Mouse (Mus musculus) heart, embryonic 15.5 days (tissue): ENCODE measurements around the gene Dock8. TPM values are rescaled to one million over a fixed set of nuclear protein-coding genes. Genes with fewer than 3 reads are reported as not detected.

Experiments used
- ATAC-seq: fragments of 200-750 bp; cut with Nextera tagmentation; replicated peaks from 2 replicates; pipeline ENCODE4 v1.8.0; 2017; ENCODE audit warnings: low read depth, moderate TSS enrichment; ENCODE audit not compliant: insufficient number of reproducible peaks, insufficient read depth, low FRiP score
- H3K27ac ChIP-seq: fragments of 300-500 bp; sonication (generic); 2 replicates; pipeline ENCODE4 v1.5.1; 2015; ENCODE audit warnings: mild to moderate bottlenecking, inconsistent platforms
- H3K27me3 ChIP-seq: fragments of 300-500 bp; sonication (generic); 2 replicates; pipeline ENCODE4 v1.6.1; 2015; ENCODE audit warnings: inconsistent platforms
- H3K36me3 ChIP-seq: fragments of 300-500 bp; sonication (generic); 2 replicates; pipeline ENCODE4 v1.6.1; 2015; ENCODE audit warnings: mild to moderate bottlenecking, inconsistent platforms
- H3K4me1 ChIP-seq: fragments of 300-500 bp; sonication (generic); replicated peaks from 2 replicates; pipeline ENCODE4 v1.6.1; 2015; ENCODE audit warnings: inconsistent platforms
- H3K4me2 ChIP-seq: fragments of 300-500 bp; sonication (generic); 2 replicates; pipeline ENCODE4 v1.6.1; 2015; ENCODE audit warnings: inconsistent platforms, mild to moderate bottlenecking, moderate library complexity
- H3K4me3 ChIP-seq: fragments of 300-500 bp; sonication (generic); 2 replicates; pipeline ENCODE4 v1.5.1; 2015; ENCODE audit warnings: mild to moderate bottlenecking, inconsistent platforms
- H3K9ac ChIP-seq: fragments of 300-500 bp; sonication (generic); 2 replicates; pipeline ENCODE4 v1.6.1; 2015; ENCODE audit warnings: mild to moderate bottlenecking, inconsistent platforms
- H3K9me3 ChIP-seq: fragments of 300-500 bp; sonication (generic); replicated peaks from 2 replicates; pipeline ENCODE4 v1.6.1; 2016; ENCODE audit warnings: inconsistent platforms
- whole genome bisulfite sequencing: fragments of 180-500 bp; shearing (Covaris S2); methylation state at CpG from one replicate; pipeline ENCODE4 v1.1.7; 2015; ENCODE audit warnings: mixed read lengths; 5-methylcytosine and 5-hydroxymethylcytosine counted together
- polyA plus RNA-seq: library from polyadenylated mRNA; unstranded; fragments of >200 nt; fragmentation: Nextera tagmentation; extraction: Ambion mirVana; gene quantifications from 2 replicates; pipeline ENCODE4 v1.2.1, GENCODE M21; 2015

Dock8 gene
- polyA plus RNA-seq, 1 experiment from 2014 or later, result 3.8 TPM

DNA sequence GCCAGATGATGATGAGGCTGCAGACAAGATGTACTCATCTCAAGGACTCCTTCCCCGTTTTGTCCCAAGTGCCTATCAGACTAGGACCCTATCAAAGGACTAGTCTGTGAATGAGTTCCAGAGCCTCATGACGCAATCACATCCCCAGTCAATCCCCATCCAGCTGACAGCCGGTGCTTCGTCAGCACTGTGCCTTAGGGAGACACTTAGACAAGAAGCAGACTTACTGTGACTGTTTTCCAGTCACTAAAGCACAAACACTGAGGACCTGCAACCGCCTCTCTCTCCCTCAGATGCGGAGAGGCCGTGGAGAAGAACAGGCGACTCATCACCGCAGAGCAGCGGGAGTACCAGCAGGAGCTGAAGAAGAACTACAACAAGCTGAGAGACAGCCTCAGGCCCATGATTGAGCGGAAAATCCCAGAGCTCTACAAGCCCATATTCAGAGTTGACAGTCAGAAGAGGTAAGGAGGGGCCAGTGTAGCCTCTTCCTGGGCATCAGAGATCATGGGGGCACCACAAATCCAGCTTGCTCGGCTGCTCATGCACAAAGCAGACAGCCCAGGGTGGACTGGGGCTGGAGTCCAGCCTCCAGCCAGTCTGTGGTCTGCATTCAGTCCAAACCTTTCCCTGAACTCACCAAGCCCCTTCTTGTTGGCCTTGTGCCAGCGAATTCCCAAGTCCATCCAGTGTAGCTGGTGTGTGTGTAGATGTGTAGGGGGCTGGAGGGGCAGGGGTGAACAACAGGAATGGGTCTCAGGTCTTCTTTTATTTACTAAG lies 200.9 kb downstream of the Dock8 start:
- Histone ChIP-seq H3K4me2 (no peak overlapping the region), H3K9ac (no peak overlapping the region), H3K27me3 (no peaks in the 10 kb centered on the region), H3K9me3 (no peaks in the 10 kb centered on the region), H3K36me3 (no peaks in the 10 kb centered on the region), H3K4me3 (no peak overlapping the region), H3K4me1 (peaks cover 8% of the 10 kb centered on the region), H3K27ac (peak overlapping the region; percentile 24)
- 46% methylated on average over 13 of the region's 13 CpGs for WGBS
- ATAC-seq, result 0 out of 2 replicates have a peak, but pooled peaks have one; percentile 19

- Histone ChIP-seq H3K4me1 (peaks cover 14% of the 10 kb centered on the region), H3K27ac (no peak overlapping the region), H3K9ac (no peak overlapping the region), H3K9me3 (no peaks in the 10 kb centered on the region), H3K36me3 (no peaks in the 10 kb centered on the region), H3K27me3 (no peaks in the 10 kb centered on the region), H3K4me2 (no peak overlapping the region), H3K4me3 (no peak overlapping the region)
- 84% methylated on average over 12 of the region's 12 CpGs for WGBS
- no peak for ATAC-seq
These were observed 203.7 kb downstream of the Dock8 start for GRCm38 (mm10) chr19:25203077-25203476.

- H3K9ac ChIP-seq, result no peak overlapping the region
- no peak for ATAC-seq
- no peaks in the 10 kb centered on the region for H3K36me3 ChIP-seq
- H3K4me3 ChIP-seq, result no peak overlapping the region
- H3K4me2 ChIP-seq, result no peak overlapping the region
- 74% methylated on average over 12 of the region's 12 CpGs for WGBS
- H3K27ac ChIP-seq, result no peak overlapping the region
- H3K4me1 ChIP-seq, result peaks cover 11% of the 10 kb centered on the region
- no peaks in the 10 kb centered on the region for H3K27me3 ChIP-seq
- H3K9me3 ChIP-seq, result no peaks in the 10 kb centered on the region
These were observed 207.6 kb downstream of the Dock8 start for GRCm38 (mm10) chr19:25206969-25207368.

GRCm38 (mm10) chr19:25207731-25208361 lies 208.5 kb downstream of the Dock8 start:
- H3K27ac ChIP-seq, result no peak overlapping the region
- no peaks in the 10 kb centered on the region for H3K36me3 ChIP-seq
- H3K9ac ChIP-seq, result no peak overlapping the region
- H3K4me3 ChIP-seq, result no peak overlapping the region
- no peaks in the 10 kb centered on the region for H3K27me3 ChIP-seq
- peak overlapping the region; percentile 44 for H3K4me2 ChIP-seq
- H3K9me3 ChIP-seq, result no peaks in the 10 kb centered on the region
- peaks cover 11% of the 10 kb centered on the region for H3K4me1 ChIP-seq
- 0 out of 2 replicates have a peak, but pooled peaks have one; percentile 18 for ATAC-seq
- whole genome bisulfite sequencing, result 20% methylated on average over 23 of the region's 23 CpGs

DNA sequence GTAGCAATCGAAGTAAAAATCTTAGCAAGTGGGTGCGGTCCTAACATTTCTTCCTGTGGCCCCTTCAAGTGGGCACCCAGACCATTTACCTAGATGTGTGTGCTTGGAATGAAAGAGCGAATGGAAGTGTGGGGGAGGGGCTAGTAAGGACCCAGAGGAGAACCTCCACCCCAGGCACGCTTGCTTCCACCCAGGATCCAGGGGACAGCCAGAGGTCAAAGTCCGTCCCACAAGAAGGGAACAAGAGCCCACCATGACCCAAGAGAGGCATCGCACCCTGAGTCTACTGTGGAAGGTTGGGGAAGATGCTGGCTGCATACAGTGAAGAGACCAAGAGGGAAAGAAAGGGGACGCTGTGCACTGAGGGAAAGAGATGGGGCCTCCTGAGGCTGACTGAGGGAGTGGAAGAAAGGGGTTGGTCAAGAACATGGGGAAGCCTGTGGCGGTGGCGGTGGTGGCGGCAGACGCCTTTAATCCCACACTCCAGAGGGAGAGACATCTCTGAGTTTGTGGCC lies 209.3 kb downstream of the Dock8 start:
- H3K9me3 ChIP-seq, result no peaks in the 10 kb centered on the region
- H3K4me2 ChIP-seq, result no peak overlapping the region
- H3K4me1 ChIP-seq, result peaks cover 11% of the 10 kb centered on the region
- no peak overlapping the region for H3K9ac ChIP-seq
- no peaks in the 10 kb centered on the region for H3K36me3 ChIP-seq
- H3K4me3 ChIP-seq, result no peak overlapping the region
- no peak overlapping the region for H3K27ac ChIP-seq
- H3K27me3 ChIP-seq, result no peaks in the 10 kb centered on the region
- WGBS, result 84% methylated on average over 11 of the region's 11 CpGs
- no peak; the same call in 1 of the 2 replicates for ATAC-seq

GRCm38 (mm10) chr19:25220611-25221010 lies 221.3 kb downstream of the Dock8 start:
- peaks cover 3% of the 10 kb centered on the region for H3K4me1 ChIP-seq
- no peak overlapping the region for H3K4me3 ChIP-seq
- H3K27me3 ChIP-seq, result no peaks in the 10 kb centered on the region
- H3K36me3 ChIP-seq, result no peaks in the 10 kb centered on the region
- no peak for ATAC-seq
- H3K9ac ChIP-seq, result no peak overlapping the region
- no peak overlapping the region for H3K27ac ChIP-seq
- no peaks in the 10 kb centered on the region for H3K9me3 ChIP-seq
- WGBS, result 42% methylated on average over 2 of the region's 2 CpGs
- H3K4me2 ChIP-seq, result no peak overlapping the region

DNA sequence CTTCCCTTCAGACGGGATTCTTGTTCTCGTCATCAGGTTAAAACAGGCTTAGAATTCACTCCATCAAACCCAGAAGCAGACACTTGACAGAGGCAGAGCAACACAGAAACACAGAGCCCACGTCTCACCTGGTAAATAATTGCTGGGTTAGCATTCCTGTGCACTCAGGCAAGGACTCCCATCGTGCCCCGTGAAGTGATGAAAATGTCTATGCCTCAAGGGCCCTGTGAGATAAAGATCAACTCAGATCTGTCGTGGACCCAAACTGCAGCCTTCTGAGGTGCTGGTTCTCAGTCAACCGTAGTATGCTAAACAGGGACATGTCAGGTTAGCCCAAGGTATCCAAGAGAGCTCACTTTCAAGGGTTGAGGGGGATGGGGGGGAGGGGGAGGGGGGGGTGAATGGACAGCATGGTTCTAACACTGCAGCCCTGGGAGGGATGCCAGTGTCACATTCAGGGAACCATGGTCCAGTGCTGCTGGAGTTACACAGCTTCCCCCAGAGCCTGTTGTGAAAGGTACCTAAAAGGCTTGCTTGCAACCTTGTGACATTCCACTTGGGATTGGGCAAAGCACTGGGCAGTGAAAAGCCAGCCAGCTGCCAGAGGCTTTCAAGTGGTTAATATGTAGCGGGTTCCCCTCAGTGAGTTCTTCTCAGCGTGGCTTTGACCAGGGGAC lies 222.8 kb downstream of the Dock8 start:
- Histone ChIP-seq H3K4me3 (no peak overlapping the region), H3K4me1 (peaks cover 3% of the 10 kb centered on the region), H3K27ac (no peak overlapping the region), H3K9me3 (no peaks in the 10 kb centered on the region), H3K36me3 (no peaks in the 10 kb centered on the region), H3K27me3 (no peaks in the 10 kb centered on the region), H3K9ac (no peak overlapping the region), H3K4me2 (no peak overlapping the region)
- WGBS, result 53% methylated on average over 9 of the region's 9 CpGs
- ATAC-seq, result no peak

GRCm38 (mm10) chr19:25230058-25230974 lies 231.0 kb downstream of the Dock8 start:
- Histone ChIP-seq H3K9me3 (no peaks in the 10 kb centered on the region), H3K4me2 (no peak overlapping the region), H3K27ac (0 out of 2 replicates have a peak overlapping the region, but pooled peaks have one; percentile 7), H3K9ac (no peak overlapping the region), H3K4me3 (no peak overlapping the region), H3K36me3 (no peaks in the 10 kb centered on the region), H3K4me1 (peaks cover 8% of the 10 kb centered on the region), H3K27me3 (peaks cover 5% of the 10 kb centered on the region)
- ATAC-seq, result no peak
- 80% methylated on average over 4 of the region's 4 CpGs for WGBS

GRCm38 (mm10) chr19:25230975-25231334 lies 231.6 kb downstream of the Dock8 start:
- peaks cover 7% of the 10 kb centered on the region for H3K27me3 ChIP-seq
- H3K27ac ChIP-seq, result 0 out of 2 replicates have a peak overlapping the region, but pooled peaks have one; percentile 7
- no peaks in the 10 kb centered on the region for H3K9me3 ChIP-seq
- 74% methylated on average over 4 of the region's 4 CpGs for WGBS
- no peak for ATAC-seq
- no peak overlapping the region for H3K9ac ChIP-seq
- peaks cover 8% of the 10 kb centered on the region for H3K4me1 ChIP-seq
- no peak overlapping the region for H3K4me2 ChIP-seq
- no peak overlapping the region for H3K4me3 ChIP-seq
- H3K36me3 ChIP-seq, result no peaks in the 10 kb centered on the region

DNA sequence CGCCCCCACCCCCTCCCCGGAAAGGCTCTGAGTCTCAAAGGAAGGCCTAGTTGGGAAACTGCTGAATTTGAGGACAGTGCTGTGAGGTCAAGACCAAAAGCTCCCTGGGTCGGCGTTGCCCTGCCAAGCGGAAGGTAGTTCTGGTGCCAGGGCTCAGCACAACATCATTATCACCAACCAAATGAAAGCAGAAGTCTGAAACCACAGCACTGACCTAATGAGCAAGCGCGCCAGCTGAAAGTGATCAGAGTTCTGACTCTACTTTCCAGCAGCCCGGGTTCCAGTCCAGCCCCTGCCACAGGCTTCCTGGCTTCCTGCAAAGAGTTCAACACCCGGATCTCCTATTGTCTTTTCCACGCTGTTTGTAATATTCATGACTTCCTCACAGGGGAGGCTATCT lies 232.7 kb downstream of the Dock8 start:
- H3K9me3 ChIP-seq, result no peaks in the 10 kb centered on the region
- 72% methylated on average over 10 of the region's 10 CpGs for WGBS

More for the DNA sequence above, 232.7 kb downstream of the Dock8 start:
- no peak overlapping the region for H3K4me2 ChIP-seq
- peaks cover 14% of the 10 kb centered on the region for H3K4me1 ChIP-seq
- H3K36me3 ChIP-seq, result no peaks in the 10 kb centered on the region
- no peak overlapping the region for H3K27ac ChIP-seq
- peaks cover 7% of the 10 kb centered on the region for H3K27me3 ChIP-seq
- H3K4me3 ChIP-seq, result no peak overlapping the region
- ATAC-seq, result no peak
- no peak overlapping the region for H3K9ac ChIP-seq
